Mouse (Mus musculus) heart, postnatal 4 days (tissue): ENCODE measurements around the gene Vmn2r47. TPM values are rescaled to one million over a fixed set of nuclear protein-coding genes. Genes with fewer than 3 reads are reported as not detected.
"Not testable (repeated sequence)": the region's sequence is repeated elsewhere in the genome, so short reads cannot be mapped to it uniquely, and the experiment has no call there.

Source experiments
- DNase-seq: peaks from one replicate; pipeline ENCODE4 v3.0.0; 2021
- total RNA-seq, 2 experiments: library from RNA; stranded (reverse); gene quantifications; 2 replicates each; pipeline ENCODE4 v1.2.3; 2021

The Vmn2r47 gene
- not detected for total RNA-seq

- DNase-seq, result not testable (repeated sequence)
Observed at GRCm38 (mm10) chr7:9841225-9841624, at the start of gene Vmn2r47. Vmn2r47 (minus strand) TSS chr7:9841325.

- not testable (repeated sequence) for DNase-seq
Observed at GRCm38 (mm10) chr7:9770471-9770870, 70.7 kb downstream of the Vmn2r47 start, which contains the start of gene Vmn2r46. Vmn2r46 (minus strand) TSS chr7:9770571.

Other genes starting within 250 kb of the Vmn2r47 start
- gene Vmn2r46, start 70.8 kb downstream of the Vmn2r47 start, total RNA-seq, result under 1 TPM in 1 of 2 experiments, not detected in 1; 0.12 TPM
- not detected for gene Vmn2r48, start 112.3 kb upstream of the Vmn2r47 start, total RNA-seq
- not detected for gene Vmn2r49, start 150.9 kb upstream of the Vmn2r47 start, total RNA-seq
- not detected for gene Vmn2r50, start 212.0 kb upstream of the Vmn2r47 start, total RNA-seq